Mouse (Mus musculus): Measurements from ENCODE around the gene Eea1.
"Not testable (repeated sequence)": the region's sequence is repeated elsewhere in the genome, so short reads cannot be mapped to it uniquely, and the experiment has no call there.

Eea1 gene

DNA sequence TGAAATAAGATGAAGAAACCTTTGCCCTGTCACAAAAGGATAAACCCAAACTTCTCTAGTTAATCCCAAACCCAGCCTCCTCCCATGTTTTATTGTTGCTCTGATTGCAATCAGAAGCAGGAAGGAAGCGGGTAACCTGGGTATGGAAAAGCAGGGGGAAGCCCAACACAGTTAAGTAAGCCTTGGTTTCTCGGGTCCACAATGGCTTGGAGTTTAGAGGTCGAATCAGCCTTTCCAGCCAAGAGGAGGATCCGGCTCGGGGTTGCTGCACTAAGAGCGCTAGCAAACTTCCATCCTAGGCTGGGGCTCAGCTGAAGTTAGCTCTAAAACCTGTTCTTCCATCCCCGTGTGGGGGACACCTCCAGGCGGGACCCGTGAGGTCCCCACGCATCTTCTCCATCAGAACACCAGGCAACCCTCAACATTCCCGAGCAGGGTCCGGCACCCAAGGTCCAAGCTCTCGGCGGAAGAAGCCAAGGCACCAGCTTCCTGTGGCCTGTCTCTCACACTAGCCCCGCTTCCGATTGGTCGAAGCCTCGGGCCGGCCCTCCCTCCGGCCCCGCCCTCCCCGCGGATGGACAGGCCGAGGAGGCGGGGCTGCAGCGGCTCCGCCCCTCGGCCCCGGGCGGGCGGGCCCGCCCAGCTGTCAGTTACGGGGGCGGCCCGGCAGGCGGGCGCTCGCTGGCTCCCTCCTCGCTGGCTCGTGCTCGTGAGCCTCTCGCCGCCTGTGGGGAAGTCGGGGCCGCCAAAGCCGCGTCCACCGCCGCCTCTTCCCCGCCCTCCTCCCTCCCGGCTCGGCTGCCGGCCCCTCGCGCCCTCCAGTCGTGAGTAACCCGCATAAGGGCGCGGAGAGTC is at the start of gene Eea1:
TSS of gene Eea1 (plus strand) at position 605 of the 855 bp plus-strand sequence.
- peak; percentile 86 to 91 for DNase-seq (ENCODE audit: low spot score in 2 of 2)

- no peak for DNase-seq (ENCODE audit: low spot score in 2 of 2)
Measured at GRCm38 (mm10) chr10:95891214-95891960, 49.1 kb upstream of the Eea1 start.

DNA sequence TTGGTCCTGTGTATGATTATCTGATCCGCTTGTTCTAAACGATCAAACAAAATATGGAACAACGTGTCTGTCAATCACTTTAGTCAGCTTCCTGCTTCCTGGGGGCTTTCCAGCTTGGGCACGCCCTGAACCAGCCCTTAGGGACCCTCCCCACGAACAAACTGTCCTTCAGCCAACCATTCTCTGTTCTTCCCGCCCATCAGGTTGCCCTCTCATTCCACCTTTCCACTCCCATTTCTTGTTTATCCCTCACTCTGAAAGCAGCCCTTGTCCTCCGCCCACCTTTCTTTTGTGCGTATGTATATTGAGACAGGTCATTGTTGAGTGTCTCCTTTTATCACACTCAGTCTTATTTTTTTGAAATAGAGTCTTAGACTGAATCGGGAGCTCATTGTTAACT is 48.3 kb upstream of the Eea1 start:
- DNase-seq (ENCODE audit: low spot score in 2 of 2), result no peak

DNA sequence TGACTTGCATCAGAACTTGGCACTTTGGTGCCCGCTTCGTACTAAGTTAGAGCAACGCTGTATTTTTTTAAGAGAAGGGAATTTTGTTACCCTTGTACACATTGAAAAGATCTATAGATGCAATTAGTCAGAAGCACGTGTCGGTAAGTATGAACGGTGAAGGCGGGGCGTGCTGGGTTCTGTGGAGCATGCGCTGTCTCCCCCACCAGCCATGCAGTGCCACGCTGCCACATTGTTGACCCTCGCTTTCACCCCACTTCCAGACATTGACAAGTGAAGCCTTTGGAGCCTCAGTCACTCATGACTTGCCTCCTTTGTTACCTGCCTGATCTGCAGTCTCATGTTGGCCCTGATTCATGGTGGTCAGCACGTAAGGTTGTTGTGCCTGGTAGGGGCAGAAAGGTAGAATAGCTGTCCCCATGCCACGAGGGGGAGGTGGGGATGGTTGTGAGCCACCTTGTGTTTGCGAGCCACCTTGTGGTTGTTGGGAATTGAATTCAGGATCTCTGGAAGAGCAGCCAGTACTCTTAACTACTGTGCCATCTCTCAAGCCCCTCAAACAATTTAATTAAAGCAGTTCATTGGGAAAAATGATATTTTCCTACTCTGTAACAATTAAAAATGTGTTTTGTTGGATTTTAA is 47.0 kb upstream of the Eea1 start:
- DNase-seq (ENCODE audit: low spot score in 2 of 2), result no peak

GRCm38 (mm10) chr10:95894036-95894855 is 46.2 kb upstream of the Eea1 start:
- no peak for DNase-seq (ENCODE audit: low spot score in 2 of 2)

DNA sequence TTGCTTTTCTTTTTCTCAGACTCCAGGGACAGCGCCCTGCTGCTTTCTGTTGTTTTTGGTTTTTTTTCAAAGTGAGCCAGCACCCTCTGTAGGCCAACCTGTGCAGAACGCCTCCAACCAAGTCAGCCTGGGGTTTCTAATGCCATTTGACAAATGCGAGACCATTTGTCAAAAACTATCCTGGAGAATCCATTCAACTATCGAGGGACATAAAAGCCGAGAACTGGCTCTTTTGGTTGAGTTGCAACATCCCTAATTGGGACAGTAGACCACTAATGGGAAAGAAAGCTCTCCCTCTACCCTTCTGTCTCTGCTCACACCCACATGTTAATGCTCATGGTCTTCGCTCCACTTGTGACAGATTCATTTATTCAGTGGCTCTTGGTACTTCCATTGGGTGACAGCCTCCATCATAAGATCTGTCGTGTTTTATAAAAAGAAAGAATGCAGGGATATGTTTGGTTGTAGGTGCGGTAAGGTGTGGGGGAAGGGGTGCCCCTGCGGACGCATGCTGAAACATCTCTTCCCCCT is 45.5 kb upstream of the Eea1 start:
- peak; percentile 47 to 63 for DNase-seq (ENCODE audit: low spot score in 2 of 2)

GRCm38 (mm10) chr10:95898471-95899154 is 41.8 kb upstream of the Eea1 start:
- peak; percentile 13 to 28 for DNase-seq (ENCODE audit: low spot score in 2 of 2)

DNA sequence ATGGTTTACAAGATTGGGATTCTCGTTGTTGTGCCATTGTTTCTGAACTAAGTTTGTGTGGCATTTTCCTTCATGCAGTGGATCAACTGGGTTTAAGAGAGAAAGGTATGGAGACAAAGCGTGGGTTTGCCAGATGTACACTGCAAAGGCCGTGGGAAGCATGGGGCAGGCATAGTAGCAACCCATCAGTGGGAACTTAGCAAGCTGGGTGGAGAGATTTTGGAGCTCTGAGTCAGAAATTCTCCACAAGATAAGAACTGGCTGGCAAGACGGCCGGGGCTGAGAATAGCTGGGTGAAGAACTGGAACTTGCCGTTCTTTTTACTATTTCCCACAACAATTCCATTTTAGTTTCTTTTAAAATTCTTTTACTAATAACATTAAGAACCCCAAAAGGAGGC is 35.8 kb upstream of the Eea1 start:
- peak in 1 of 2 experiments; percentile 11 for DNase-seq (ENCODE audit: low spot score in 2 of 2)

DNA sequence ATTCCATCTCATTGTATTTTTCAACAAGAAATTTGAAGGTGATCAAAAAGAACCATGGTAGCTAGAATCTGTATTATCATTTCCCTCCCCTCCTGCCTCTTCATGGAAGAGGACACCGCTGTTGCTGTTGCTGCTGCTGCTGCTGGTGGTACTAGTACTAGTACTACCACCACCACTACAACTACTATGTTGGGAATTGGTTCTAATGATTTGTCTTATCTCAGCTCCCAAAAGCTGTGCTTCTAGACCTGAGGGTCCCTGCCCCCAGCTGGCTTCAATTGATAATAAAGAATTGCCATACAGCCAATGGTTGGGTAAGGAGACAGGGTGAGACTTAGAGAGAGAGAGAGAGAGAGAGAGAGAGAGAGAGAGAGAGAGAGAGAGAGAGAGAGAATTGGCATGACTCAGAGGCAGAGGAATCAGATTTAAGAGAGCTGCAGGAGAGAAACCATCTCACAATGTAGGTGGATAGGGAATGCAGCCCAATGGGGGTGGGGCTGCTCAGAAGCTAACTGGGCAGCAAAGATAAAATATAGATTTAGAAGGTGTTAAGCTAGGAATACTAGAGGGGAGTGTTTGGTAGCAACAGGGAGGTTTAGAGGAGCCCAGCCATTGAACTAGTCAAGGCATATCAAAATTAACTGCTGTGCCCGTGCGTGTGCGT is 31.1 kb upstream of the Eea1 start:
- DNase-seq (ENCODE audit: low spot score in 2 of 2), result no peak

GRCm38 (mm10) chr10:95911016-95911415 is 29.4 kb upstream of the Eea1 start:
- DNase-seq (ENCODE audit: low spot score in 2 of 2), result no peak

- DNase-seq (ENCODE audit: low spot score in 2 of 2), result no peak
Measured at GRCm38 (mm10) chr10:95914434-95915174, 25.8 kb upstream of the Eea1 start.

DNA sequence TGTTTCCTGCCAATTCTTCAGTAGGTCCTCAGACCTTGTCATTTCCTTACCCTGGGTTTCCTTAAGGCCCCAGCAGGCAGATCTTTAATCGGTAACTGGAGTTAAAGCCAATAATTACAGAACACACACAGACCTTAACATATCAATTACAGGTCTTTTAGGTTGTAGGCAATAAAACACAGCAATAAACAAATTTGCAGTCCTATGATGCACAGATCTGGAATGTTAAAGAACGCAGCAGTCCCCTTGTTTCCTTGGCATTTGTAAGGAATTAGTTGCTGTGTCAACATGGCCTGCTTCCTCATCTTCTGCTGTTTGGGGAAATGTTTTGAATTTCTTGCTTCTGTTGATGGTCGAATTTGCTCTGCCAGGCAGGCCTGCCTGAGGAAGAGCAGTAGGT is 21.7 kb upstream of the Eea1 start:
- DNase-seq (ENCODE audit: low spot score in 2 of 2), result no peak

- DNase-seq (ENCODE audit: low spot score in 2 of 2), result no peak
Measured at GRCm38 (mm10) chr10:95923263-95924217, 16.9 kb upstream of the Eea1 start.

DNA sequence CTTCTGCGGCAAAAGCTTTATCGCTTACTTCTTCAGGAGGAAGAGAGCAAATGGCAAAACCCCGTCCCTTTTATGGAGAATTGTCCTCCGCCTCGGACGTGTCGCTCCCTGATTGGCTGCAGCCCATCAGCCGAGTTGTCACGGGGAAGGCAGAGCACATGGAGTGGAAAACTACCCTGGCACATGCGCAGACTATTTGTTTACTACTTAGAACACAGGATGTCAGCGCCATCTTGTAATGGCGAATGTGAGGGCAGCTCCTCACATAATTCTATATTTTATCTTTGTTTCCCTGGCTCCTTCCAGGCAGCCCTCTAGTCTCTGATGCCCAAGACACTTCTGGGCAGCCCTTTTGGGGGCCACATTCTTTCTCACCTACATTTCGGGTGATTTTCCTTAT is 6.8 kb upstream of the Eea1 start:
- DNase-seq (ENCODE audit: low spot score in 2 of 2), result not testable (repeated sequence)

- DNase-seq (ENCODE audit: low spot score in 2 of 2), result no peak
Measured at GRCm38 (mm10) chr10:95940901-95941767, 684 bp downstream of the Eea1 start.

GRCm38 (mm10) chr10:95941768-95942425 is 1.4 kb downstream of the Eea1 start:
- no peak for DNase-seq (ENCODE audit: low spot score in 2 of 2)

GRCm38 (mm10) chr10:95945086-95945485 is 4.6 kb downstream of the Eea1 start:
- DNase-seq (ENCODE audit: low spot score in 2 of 2), result no peak
